In the genomic region with DNA sequence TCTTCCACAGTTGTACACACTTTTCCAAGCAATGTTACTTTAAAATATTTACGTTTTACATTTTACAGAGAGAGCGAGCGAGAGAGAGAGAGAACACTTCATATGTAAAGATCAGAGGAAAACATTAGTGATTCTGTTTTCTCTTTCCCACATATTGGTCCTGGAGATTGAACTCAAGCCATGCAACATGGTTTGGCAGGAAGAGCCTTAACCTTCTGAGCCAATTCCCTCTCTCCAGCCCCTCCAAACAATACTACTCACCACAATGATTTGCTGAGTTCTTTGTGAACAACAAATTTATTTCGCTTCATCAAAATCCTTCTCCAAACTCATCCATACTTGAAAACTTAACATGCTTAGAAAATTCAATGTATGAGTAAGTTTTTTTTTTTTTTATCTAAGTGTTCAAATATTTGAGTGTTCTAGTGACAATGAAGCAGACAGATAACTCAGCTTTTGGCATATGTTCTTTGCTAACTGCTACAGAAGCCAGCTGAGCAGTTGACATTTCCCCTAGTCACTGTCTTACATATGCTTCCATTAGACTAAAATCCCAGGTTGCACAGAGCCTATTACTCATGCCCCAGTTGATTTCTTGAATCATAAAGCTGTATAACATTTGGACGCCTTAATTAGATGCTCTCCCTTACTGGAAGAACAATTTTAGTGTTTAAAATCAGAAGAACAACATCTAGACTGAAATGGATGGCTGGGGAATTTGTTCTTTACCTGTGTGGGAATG, we compare ENCODE assay signal across 20 mouse cellular contexts.
A peak's percentile ranks its signal among the peaks of the same experiment; 100 is the strongest.
DNase-seq lines count a peak whose midpoint lies in the region; ATAC-seq and TF ChIP-seq lines count a peak whose summit lies in the region.
"Had no signal": no experiment of that assay in that cellular context is flagged by ENCODE, and none has a peak within 500 bp of the region (broad histone marks: within the 10 kb centered on the region; RNA-seq: fewer than 3 reads in every experiment).

No protein-coding gene starts in this region.

- WGBS in hindbrain, postnatal 0 days, result 82% methylated on average over 5 of the region's 5 CpGs
- WGBS in hindbrain, embryonic 13.5 days, result 93% methylated on average over 5 of the region's 5 CpGs
- WGBS in cerebellum, adult 2 months, result 16% methylated on average over 5 of the region's 5 CpGs
- WGBS in forebrain, postnatal 0 days, result 70% methylated on average over 5 of the region's 5 CpGs

- intact Hi-C loops in heart, postnatal 25 days (cut with DNase I), result no loop called here

- no peak for TF ChIP-seq CTCF in hindbrain, postnatal 0 days (IDR thresholded peaks at IDR 0.05; ENCODE audit: low read depth)
- TF ChIP-seq CTCF in brain, embryonic 14.5 days (IDR thresholded peaks at IDR 0.05; ENCODE audit: borderline replicate concordance, extremely low read depth, insufficient read depth, insufficient read length), result no peak
- TF ChIP-seq CTCF in cerebellum, adult 2 months (IDR thresholded peaks at IDR 0.05; ENCODE audit: borderline replicate concordance, insufficient read depth, low read depth, low read length), result no peak
- TF ChIP-seq CTCF in forebrain, postnatal 0 days (IDR thresholded peaks at IDR 0.05; ENCODE audit: low read depth), result no peak

- peak; percentile 23 for DNase-seq in hindbrain, postnatal 0 days (ENCODE audit: low spot score)
- peak; percentile 77 for DNase-seq in brain, embryonic 14.5 days (ENCODE audit: low read depth)
- peak; percentile 37 to 90 for DNase-seq in cerebellum, adult 2 months
- DNase-seq in forebrain, postnatal 0 days, result peak; percentile 4
- no peak for DNase-seq in gastrocnemius, postnatal 25 days
- DNase-seq in heart, postnatal 25 days (ENCODE audit: low spot score), result no peak
- DNase-seq in left cerebral cortex, adult 18-20 months (ENCODE audit: low spot score in 2 of 2), result no peak
- DNase-seq: adrenal gland, adult 2 months; embryo, embryonic 11 days; kidney, adult 18-20 months; kidney, postnatal 36 days; left cerebral cortex, postnatal 4 days; thymus, postnatal 36 days had no signal

- no peak for ATAC-seq in hindbrain, postnatal 0 days
- no peak for ATAC-seq in hindbrain, embryonic 13.5 days (ENCODE audit: low FRiP score)
- ATAC-seq in forebrain, postnatal 0 days, result no peak
- ATAC-seq: liver, embryonic 12.5 days had no signal

- H3K4me1 ChIP-seq in hindbrain, postnatal 0 days (ENCODE audit: insufficient read depth, low read length), result no peaks in the 10 kb centered on the region
- H3K4me1 ChIP-seq in hindbrain, embryonic 13.5 days (replicated peaks), result no peaks in the 10 kb centered on the region
- peaks cover 5% of the 10 kb centered on the region; the same call in 1 of the 2 replicates for H3K4me1 ChIP-seq in cerebellum, adult 2 months (ENCODE audit: control insufficient read depth, insufficient read depth, low read length)
- no peaks in the 10 kb centered on the region for H3K4me1 ChIP-seq in forebrain, postnatal 0 days (ENCODE audit: insufficient read depth)
- H3K4me1 ChIP-seq: heart, embryonic 15.5 days; liver, embryonic 12.5 days; lung, embryonic 15.5 days; neural tube, embryonic 13.5 days had no signal

- TF ChIP-seq POLR2A in brain, embryonic 14.5 days (IDR thresholded peaks at IDR 0.05; ENCODE audit: borderline replicate concordance, extremely low read depth, insufficient read depth, insufficient read length, poor library complexity, severe bottlenecking), result no peak
- TF ChIP-seq POLR2A in cerebellum, adult 2 months (IDR thresholded peaks at IDR 0.05; ENCODE audit: borderline replicate concordance, insufficient read depth, low read length), result no peak

- H3K4me2 ChIP-seq in hindbrain, postnatal 0 days (ENCODE audit: low read depth, low read length), result no peak overlapping the region
- no peak overlapping the region for H3K4me2 ChIP-seq in hindbrain, embryonic 13.5 days
- H3K4me2 ChIP-seq in forebrain, postnatal 0 days (ENCODE audit: low read depth), result no peak overlapping the region
- H3K4me2 ChIP-seq: heart, embryonic 15.5 days; hindbrain, embryonic 14.5 days; liver, embryonic 12.5 days; lung, embryonic 15.5 days; neural tube, embryonic 13.5 days had no signal

- no peaks in the 10 kb centered on the region for H3K36me3 ChIP-seq in hindbrain, postnatal 0 days (ENCODE audit: insufficient read depth, low read length)
- H3K36me3 ChIP-seq in hindbrain, embryonic 13.5 days, result no peaks in the 10 kb centered on the region
- H3K36me3 ChIP-seq in forebrain, postnatal 0 days (ENCODE audit: insufficient read depth), result no peaks in the 10 kb centered on the region
- H3K36me3 ChIP-seq: heart, embryonic 15.5 days; liver, embryonic 12.5 days; lung, embryonic 15.5 days; neural tube, embryonic 13.5 days had no signal

- H3K4me3 ChIP-seq in hindbrain, postnatal 0 days (ENCODE audit: low read length), result no peak overlapping the region
- H3K4me3 ChIP-seq in hindbrain, embryonic 13.5 days, result no peak overlapping the region
- no peak overlapping the region for H3K4me3 ChIP-seq in cerebellum, adult 2 months (replicated peaks; ENCODE audit: insufficient read depth, low read depth, low read length)
- no peak overlapping the region for H3K4me3 ChIP-seq in forebrain, postnatal 0 days (ENCODE audit: low read depth, low read length)
- H3K4me3 ChIP-seq: heart, embryonic 15.5 days; liver, embryonic 12.5 days; lung, embryonic 15.5 days; neural tube, embryonic 13.5 days had no signal

- H3K9me3 ChIP-seq in hindbrain, postnatal 0 days (ENCODE audit: low read length), result no peaks in the 10 kb centered on the region
- H3K9me3 ChIP-seq in hindbrain, embryonic 13.5 days, result no peaks in the 10 kb centered on the region
- no peaks in the 10 kb centered on the region for H3K9me3 ChIP-seq in forebrain, postnatal 0 days (ENCODE audit: low read length)
- H3K9me3 ChIP-seq: heart, embryonic 15.5 days; liver, embryonic 12.5 days; lung, embryonic 15.5 days; neural tube, embryonic 13.5 days had no signal

- H3K9ac ChIP-seq in hindbrain, postnatal 0 days (replicated peaks; ENCODE audit: low read length), result no peak overlapping the region
- no peak overlapping the region for H3K9ac ChIP-seq in hindbrain, embryonic 13.5 days
- no peak overlapping the region for H3K9ac ChIP-seq in forebrain, postnatal 0 days
- H3K9ac ChIP-seq: heart, embryonic 15.5 days; hindbrain, embryonic 14.5 days; liver, embryonic 12.5 days; lung, embryonic 15.5 days; neural tube, embryonic 13.5 days had no signal

- H3K27me3 ChIP-seq in hindbrain, postnatal 0 days (ENCODE audit: insufficient read depth, low read length), result no peaks in the 10 kb centered on the region
- H3K27me3 ChIP-seq in hindbrain, embryonic 13.5 days, result no peaks in the 10 kb centered on the region
- no peaks in the 10 kb centered on the region for H3K27me3 ChIP-seq in cerebellum, adult 2 months (ENCODE audit: control insufficient read depth, insufficient read depth, low read length)
- H3K27me3 ChIP-seq in forebrain, postnatal 0 days (ENCODE audit: insufficient read depth, low read length), result no peaks in the 10 kb centered on the region
- H3K27me3 ChIP-seq: heart, embryonic 15.5 days; liver, embryonic 12.5 days; lung, embryonic 15.5 days; neural tube, embryonic 13.5 days had no signal

- no peak overlapping the region for H3K27ac ChIP-seq in hindbrain, postnatal 0 days
- H3K27ac ChIP-seq in hindbrain, embryonic 13.5 days, result no peak overlapping the region
- no peak overlapping the region for H3K27ac ChIP-seq in cerebellum, adult 2 months (ENCODE audit: insufficient read depth, low read length)
- no peak overlapping the region for H3K27ac ChIP-seq in forebrain, postnatal 0 days (ENCODE audit: low read depth, low read length)
- H3K27ac ChIP-seq: heart, embryonic 15.5 days; hindbrain, embryonic 14.5 days; liver, embryonic 12.5 days; lung, embryonic 15.5 days; neural tube, embryonic 13.5 days; stomach, postnatal 0 days had no signal

Comparison
In these comparisons a context has a peak if more than half of its experiments do, and no peak if none do; other contexts are left out.
1. DNase-seq: peak in hindbrain, postnatal 0 days (single experiment), brain, embryonic 14.5 days (single experiment), cerebellum, adult 2 months (2 of 2) and forebrain, postnatal 0 days (single experiment); none in gastrocnemius, postnatal 25 days (single experiment), heart, postnatal 25 days (single experiment) and left cerebral cortex, adult 18-20 months (0 of 2).